26 mouse cellular contexts compared by ENCODE assay signal in the genomic region with DNA sequence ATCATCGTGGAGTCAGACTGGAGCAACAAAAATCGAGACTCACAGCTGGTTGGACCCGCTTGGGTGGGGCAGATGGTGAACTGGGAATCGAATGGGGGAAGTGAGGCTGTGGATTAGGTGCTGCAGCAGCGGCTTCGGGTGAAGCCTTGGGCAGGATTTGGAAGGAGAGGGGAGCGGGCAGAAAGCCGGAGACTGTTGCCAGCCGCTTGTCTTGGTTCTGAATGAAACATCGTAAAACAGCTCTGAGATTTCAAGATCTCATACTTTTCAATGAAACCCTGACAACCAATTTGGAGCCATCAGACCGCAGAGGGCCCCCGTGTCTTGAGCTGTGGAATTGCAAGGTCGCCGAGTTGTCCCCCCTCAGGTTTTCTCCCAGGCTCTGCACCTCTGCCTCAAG. TPM values are rescaled to one million over a fixed set of nuclear protein-coding genes. Genes with fewer than 3 reads are reported as not detected.
DNase-seq lines count a peak whose midpoint lies in the region; ATAC-seq and TF ChIP-seq lines count a peak whose summit lies in the region.
"Had no signal": no experiment of that assay in that cellular context is flagged by ENCODE, and none has a peak within 500 bp of the region (broad histone marks: within the 10 kb centered on the region; RNA-seq: fewer than 3 reads in every experiment).

No protein-coding gene starts in this region.

- H3K9ac ChIP-seq in hindbrain, embryonic 13.5 days, result no peak overlapping the region
- no peak overlapping the region for H3K9ac ChIP-seq in midbrain, embryonic 16.5 days (ENCODE audit: low read depth, low read length)
- no peak overlapping the region for H3K9ac ChIP-seq in forebrain, embryonic 12.5 days
- H3K9ac ChIP-seq: heart, embryonic 15.5 days; limb, embryonic 15.5 days; liver, embryonic 15.5 days had no signal

- H3K4me3 ChIP-seq in hindbrain, embryonic 10.5 days, result no peak overlapping the region
- no peak overlapping the region for H3K4me3 ChIP-seq in hindbrain, embryonic 13.5 days
- H3K4me3 ChIP-seq in midbrain, embryonic 10.5 days, result peak overlapping the region; percentile 26
- no peak overlapping the region for H3K4me3 ChIP-seq in midbrain, embryonic 16.5 days (ENCODE audit: low read depth, low read length)
- 0 out of 2 replicates have a peak overlapping the region, but pooled peaks have one; percentile 14 for H3K4me3 ChIP-seq in forebrain, embryonic 12.5 days (replicated peaks)
- H3K4me3 ChIP-seq in left cerebral cortex, adult 2 months, result no peak overlapping the region
- H3K4me3 ChIP-seq: heart, adult 2 months; heart, embryonic 15.5 days; limb, embryonic 15.5 days; liver, embryonic 15.5 days; megakaryocyte, embryonic 14.5 days; myocyte had no signal

- H3K27me3 ChIP-seq in hindbrain, embryonic 10.5 days (ENCODE audit: insufficient read depth, poor library complexity, severe bottlenecking), result peaks cover 98% of the 10 kb centered on the region
- H3K27me3 ChIP-seq in hindbrain, embryonic 13.5 days, result peaks cover 95% of the 10 kb centered on the region
- peaks cover 99% of the 10 kb centered on the region for H3K27me3 ChIP-seq in midbrain, embryonic 10.5 days (ENCODE audit: low read depth, poor library complexity, severe bottlenecking)
- peaks cover 74% of the 10 kb centered on the region for H3K27me3 ChIP-seq in midbrain, embryonic 16.5 days (ENCODE audit: control insufficient read depth, insufficient read depth, low read depth, low read length)
- peaks cover 93% of the 10 kb centered on the region for H3K27me3 ChIP-seq in forebrain, embryonic 12.5 days

- no peak overlapping the region for H3K4me2 ChIP-seq in hindbrain, embryonic 13.5 days
- H3K4me2 ChIP-seq in midbrain, embryonic 16.5 days (ENCODE audit: low read length), result no peak overlapping the region
- H3K4me2 ChIP-seq in forebrain, embryonic 12.5 days, result peak overlapping the region; percentile 39
- H3K4me2 ChIP-seq: heart, embryonic 15.5 days; limb, embryonic 15.5 days; liver, embryonic 15.5 days had no signal

- intact Hi-C loops in left cerebral cortex, adult 2 months (cut with DNase I), result no loop called here

- no peak for TF ChIP-seq CTCF in left cerebral cortex, adult 2 months (IDR thresholded peaks at IDR 0.05)

- no peaks in the 10 kb centered on the region for H3K9me3 ChIP-seq in hindbrain, embryonic 10.5 days
- no peaks in the 10 kb centered on the region for H3K9me3 ChIP-seq in hindbrain, embryonic 13.5 days
- H3K9me3 ChIP-seq in midbrain, embryonic 10.5 days (replicated peaks), result no peaks in the 10 kb centered on the region
- H3K9me3 ChIP-seq in midbrain, embryonic 16.5 days (replicated peaks; ENCODE audit: control insufficient read depth, low read length, poor library complexity, severe bottlenecking), result no peaks in the 10 kb centered on the region
- H3K9me3 ChIP-seq in forebrain, embryonic 12.5 days, result no peaks in the 10 kb centered on the region
- H3K9me3 ChIP-seq: heart, embryonic 15.5 days; limb, embryonic 15.5 days; liver, embryonic 15.5 days had no signal

- no peak overlapping the region for H3K27ac ChIP-seq in hindbrain, embryonic 10.5 days
- no peak overlapping the region for H3K27ac ChIP-seq in hindbrain, embryonic 13.5 days
- peak overlapping the region; percentile 10; the same call in 1 of the 2 replicates for H3K27ac ChIP-seq in midbrain, embryonic 10.5 days (replicated peaks)
- H3K27ac ChIP-seq in midbrain, embryonic 16.5 days (ENCODE audit: low read length), result no peak overlapping the region
- H3K27ac ChIP-seq in forebrain, embryonic 12.5 days, result peak overlapping the region; percentile 69
- no peak overlapping the region for H3K27ac ChIP-seq in left cerebral cortex, adult 2 months
- H3K27ac ChIP-seq: heart, adult 2 months; heart, embryonic 15.5 days; kidney, postnatal 0 days; limb, embryonic 15.5 days; liver, embryonic 15.5 days had no signal

- H3K36me3 ChIP-seq in hindbrain, embryonic 10.5 days, result no peaks in the 10 kb centered on the region
- no peaks in the 10 kb centered on the region for H3K36me3 ChIP-seq in hindbrain, embryonic 13.5 days
- H3K36me3 ChIP-seq in midbrain, embryonic 10.5 days, result no peaks in the 10 kb centered on the region
- H3K36me3 ChIP-seq in midbrain, embryonic 16.5 days (ENCODE audit: control insufficient read depth, insufficient read depth, low read length), result no peaks in the 10 kb centered on the region
- no peaks in the 10 kb centered on the region for H3K36me3 ChIP-seq in forebrain, embryonic 12.5 days (replicated peaks)
- H3K36me3 ChIP-seq: heart, embryonic 15.5 days; limb, embryonic 15.5 days; liver, embryonic 15.5 days had no signal

- ATAC-seq in hindbrain, embryonic 13.5 days (ENCODE audit: low FRiP score), result no peak
- ATAC-seq in midbrain, embryonic 16.5 days, result no peak
- ATAC-seq in forebrain, embryonic 12.5 days (ENCODE audit: low FRiP score), result no peak

- 6% methylated on average over 14 of the region's 14 CpGs for WGBS in hindbrain, embryonic 10.5 days
- WGBS in hindbrain, embryonic 13.5 days, result 7% methylated on average over 14 of the region's 14 CpGs
- 4% methylated on average over 14 of the region's 14 CpGs for WGBS in midbrain, embryonic 10.5 days
- WGBS in midbrain, embryonic 16.5 days, result under 1% methylated on average over 14 of the region's 14 CpGs
- WGBS in forebrain, embryonic 12.5 days, result 4% methylated on average over 14 of the region's 14 CpGs

- DNase-seq in hindbrain, embryonic 10.5 days (ENCODE audit: low spot score), result peak; percentile 31
- DNase-seq in midbrain, embryonic 10.5 days (ENCODE audit: low spot score), result peak; percentile 38
- peak; percentile 18 for DNase-seq in ZHBTc4 (ENCODE audit: low read depth, low spot score)
- no peak for DNase-seq in T-cell, adult 2 months (ENCODE audit: low spot score)
- DNase-seq in left cerebral cortex, adult 2 months (ENCODE audit: extremely low spot score in 1 of 2, low spot score in 2 of 2), result no peak
- DNase-seq: adrenal gland, postnatal 25 days; cerebellum, adult 11-12 months; cerebellum, postnatal 14 days; heart, adult 2 months; heart, postnatal 4 days; kidney, adult 18-20 months; right cerebral cortex, postnatal 4 days; thymus, adult 2 months had no signal

- H3K4me1 ChIP-seq in hindbrain, embryonic 10.5 days (replicated peaks), result peaks cover 12% of the 10 kb centered on the region
- 0 out of 2 replicates have a peak, but pooled peaks cover 3% of the 10 kb centered on the region for H3K4me1 ChIP-seq in hindbrain, embryonic 13.5 days (replicated peaks)
- peaks cover 40% of the 10 kb centered on the region for H3K4me1 ChIP-seq in midbrain, embryonic 10.5 days
- H3K4me1 ChIP-seq in midbrain, embryonic 16.5 days (ENCODE audit: control insufficient read depth, insufficient read depth, low read length), result no peaks in the 10 kb centered on the region
- peaks cover 13% of the 10 kb centered on the region for H3K4me1 ChIP-seq in forebrain, embryonic 12.5 days
- H3K4me1 ChIP-seq: liver, embryonic 15.5 days had no signal

RNA-seq across cellular contexts. Expression of gene Nkx2-1, which starts 12.5 kb away (rescaled TPM):
- polyA plus RNA-seq in hindbrain, embryonic 10.5 days (2016; fragmentation: Nextera tagmentation; extraction: Ambion mirVana), result 3.2 and 3.6 TPM in 2 replicates
- 0.31 TPM in 1 of 2 replicates, not detected in the other for polyA plus RNA-seq in hindbrain, embryonic 13.5 days (2015; fragmentation: Nextera tagmentation; extraction: Ambion mirVana)
- 9.1 and 9.4 TPM in 2 replicates for polyA plus RNA-seq in midbrain, embryonic 10.5 days (2016; fragmentation: Nextera tagmentation; extraction: Ambion mirVana)
- polyA plus RNA-seq in midbrain, embryonic 16.5 days (2015; fragmentation: Nextera tagmentation; extraction: Ambion mirVana), result 3.2 and 5.7 TPM in 2 replicates
- polyA plus RNA-seq in forebrain, embryonic 12.5 days (2016; fragmentation: Nextera tagmentation; extraction: Ambion mirVana), result 37.2 and 66.0 TPM in 2 replicates
- total RNA-seq in left cerebral cortex, adult 2 months (2021), result under 1 TPM; 0.29 to 0.79 TPM
- total RNA-seq: adrenal gland, postnatal 25 days; gastrocnemius, adult 8-10 months; heart, adult 2 months; heart, postnatal 4 days; neutrophil, adult 5-6 weeks had no signal
- polyA plus RNA-seq: C2C12; kidney, postnatal 0 days; limb, embryonic 15.5 days; liver, embryonic 15.5 days; myocyte; stomach, embryonic 16.5 days had no signal

Comparison
In these comparisons a context has a peak if more than half of its experiments do, and no peak if none do; other contexts are left out.
1. H3K27ac ChIP-seq: peak in midbrain, embryonic 10.5 days (single experiment) and forebrain, embryonic 12.5 days (single experiment); none in hindbrain, embryonic 10.5 days (single experiment), hindbrain, embryonic 13.5 days (single experiment), midbrain, embryonic 16.5 days (single experiment) and left cerebral cortex, adult 2 months (single experiment).
2. H3K4me3 ChIP-seq: peak in midbrain, embryonic 10.5 days (single experiment) and forebrain, embryonic 12.5 days (single experiment); none in hindbrain, embryonic 10.5 days (single experiment), hindbrain, embryonic 13.5 days (single experiment), midbrain, embryonic 16.5 days (single experiment) and left cerebral cortex, adult 2 months (single experiment).
3. DNase-seq: peak in hindbrain, embryonic 10.5 days (single experiment), midbrain, embryonic 10.5 days (single experiment) and ZHBTc4 (single experiment); none in T-cell, adult 2 months (single experiment) and left cerebral cortex, adult 2 months (0 of 2).